Mouse (Mus musculus): ENCODE data around the gene Dll3.
A peak's percentile ranks its signal among the peaks of the same experiment; 100 is the strongest.

Dll3 gene

GRCm38 (mm10) chr7:28301616-28302433 lies at the start of gene Dll3:
Gene Dll3, minus strand, starts transcription at chr7:28302238.
- peak; percentile 34 to 58 for DNase-seq

- DNase-seq: no peak
Observed at GRCm38 (mm10) chr7:28351676-28352191, 49.7 kb upstream of the Dll3 start.

GRCm38 (mm10) chr7:28350155-28350883 lies 48.3 kb upstream of the Dll3 start, which contains the start of gene Rps16:
Gene Rps16, plus strand, starts transcription at chr7:28350652.
- DNase-seq: peak; percentile 96 to 97

GRCm38 (mm10) chr7:28348601-28349000 lies 46.6 kb upstream of the Dll3 start:
- no peak for DNase-seq

GRCm38 (mm10) chr7:28347746-28348145 lies 45.7 kb upstream of the Dll3 start:
- no peak for DNase-seq

GRCm38 (mm10) chr7:28344637-28345036 lies 42.6 kb upstream of the Dll3 start:
- DNase-seq: peak in 1 of 2 experiments; percentile 73

GRCm38 (mm10) chr7:28341381-28341780 lies 39.3 kb upstream of the Dll3 start:
- no peak for DNase-seq

- peak; percentile 38 to 54 for DNase-seq
Observed at GRCm38 (mm10) chr7:28339213-28339917, 37.3 kb upstream of the Dll3 start.

GRCm38 (mm10) chr7:28338108-28338998 lies 36.3 kb upstream of the Dll3 start, which contains the start of gene Supt5:
Gene Supt5, minus strand, starts transcription at chr7:28338746.
- DNase-seq: peak; percentile 94 to 95

- DNase-seq: no peak
Observed at GRCm38 (mm10) chr7:28335471-28335870, 33.4 kb upstream of the Dll3 start.

GRCm38 (mm10) chr7:28334534-28334933 lies 32.5 kb upstream of the Dll3 start:
- DNase-seq: no peak

GRCm38 (mm10) chr7:28328260-28328659 lies 26.2 kb upstream of the Dll3 start:
- DNase-seq: no peak

GRCm38 (mm10) chr7:28326457-28326856 lies 24.4 kb upstream of the Dll3 start:
- no peak for DNase-seq

GRCm38 (mm10) chr7:28325293-28325692 lies 23.3 kb upstream of the Dll3 start:
- no peak for DNase-seq

GRCm38 (mm10) chr7:28321974-28322720 lies 20.1 kb upstream of the Dll3 start:
- DNase-seq: no peak

- no peak for DNase-seq
Observed at GRCm38 (mm10) chr7:28318714-28319113, 16.7 kb upstream of the Dll3 start.

GRCm38 (mm10) chr7:28318036-28318435 lies 16.0 kb upstream of the Dll3 start:
- no peak for DNase-seq

- peak; percentile 89 to 97 for DNase-seq
Observed at GRCm38 (mm10) chr7:28311926-28312543, 10.0 kb upstream of the Dll3 start, which contains the start of gene Timm50. Gene Timm50, minus strand, starts transcription at chr7:28312072.

GRCm38 (mm10) chr7:28311151-28311925 lies 9.3 kb upstream of the Dll3 start:
- DNase-seq: no peak

GRCm38 (mm10) chr7:28309737-28310136 lies 7.7 kb upstream of the Dll3 start:
- DNase-seq: no peak

Data from spleen, adult 18-20 months (tissue).